ENCODE assay signal across 18 mouse cellular contexts in genomic region chr19:57014808-57015207, GRCm38 (mm10). TPM values are rescaled to one million over a fixed set of nuclear protein-coding genes. Genes with fewer than 3 reads are reported as not detected.
A peak's percentile ranks its signal among the peaks of the same experiment; 100 is the strongest.
DNase-seq lines count a peak whose midpoint lies in the region; ATAC-seq and TF ChIP-seq lines count a peak whose summit lies in the region.
"Had no signal": no experiment of that assay in that cellular context is flagged by ENCODE, and none has a peak within 500 bp of the region (broad histone marks: within the 10 kb centered on the region; RNA-seq: fewer than 3 reads in every experiment).

No protein-coding gene starts in this region.

- H3K9ac ChIP-seq in midbrain, embryonic 15.5 days = no peak overlapping the region
- H3K9ac ChIP-seq in midbrain, postnatal 0 days (replicated peaks; ENCODE audit: low read length, poor library complexity, severe bottlenecking) = no peak overlapping the region
- H3K9ac ChIP-seq in heart, embryonic 11.5 days (ENCODE audit: low read depth, low read length) = no peak overlapping the region
- H3K9ac ChIP-seq: heart, embryonic 13.5 days; liver, embryonic 13.5 days; neural tube, embryonic 12.5 days had no signal

- no peak overlapping the region for H3K4me2 ChIP-seq in midbrain, embryonic 15.5 days
- no peak overlapping the region for H3K4me2 ChIP-seq in midbrain, postnatal 0 days (ENCODE audit: low read depth, low read length, poor library complexity, severe bottlenecking)
- no peak overlapping the region for H3K4me2 ChIP-seq in heart, embryonic 11.5 days
- H3K4me2 ChIP-seq: heart, embryonic 13.5 days; liver, embryonic 13.5 days; neural tube, embryonic 12.5 days had no signal

- H3K36me3 ChIP-seq in midbrain, embryonic 15.5 days (replicated peaks) = no peaks in the 10 kb centered on the region
- H3K36me3 ChIP-seq in midbrain, postnatal 0 days (ENCODE audit: insufficient read depth, low read length) = no peaks in the 10 kb centered on the region
- H3K36me3 ChIP-seq in heart, embryonic 11.5 days (ENCODE audit: control insufficient read depth, insufficient read depth, low read length) = no peaks in the 10 kb centered on the region
- H3K36me3 ChIP-seq: heart, embryonic 13.5 days; limb, embryonic 10.5 days; liver, embryonic 13.5 days; neural tube, embryonic 12.5 days had no signal

- peaks cover 1% of the 10 kb centered on the region; the same call in 1 of the 2 replicates for H3K27me3 ChIP-seq in midbrain, embryonic 15.5 days (replicated peaks)
- no peaks in the 10 kb centered on the region for H3K27me3 ChIP-seq in midbrain, postnatal 0 days (ENCODE audit: insufficient read depth, low read length)
- H3K27me3 ChIP-seq in heart, embryonic 11.5 days (ENCODE audit: control insufficient read depth, insufficient read depth, low read length) = no peaks in the 10 kb centered on the region
- H3K27me3 ChIP-seq: neural tube, embryonic 12.5 days had no signal

- H3K9me3 ChIP-seq in midbrain, embryonic 15.5 days = no peaks in the 10 kb centered on the region
- no peaks in the 10 kb centered on the region for H3K9me3 ChIP-seq in midbrain, postnatal 0 days (ENCODE audit: low read length)
- no peaks in the 10 kb centered on the region for H3K9me3 ChIP-seq in heart, embryonic 11.5 days (replicated peaks; ENCODE audit: control insufficient read depth, low read length)
- H3K9me3 ChIP-seq: heart, embryonic 13.5 days; limb, embryonic 10.5 days; liver, embryonic 13.5 days; neural tube, embryonic 12.5 days had no signal

- peak; percentile 68 for DNase-seq in adrenal gland, postnatal 10 days
- no peak for DNase-seq in adrenal gland, adult 8-10 months
- peak; percentile 17 to 37 for DNase-seq in urinary bladder, adult 18-20 months (ENCODE audit: low spot score in 2 of 2)
- DNase-seq in urinary bladder, postnatal 4 days (ENCODE audit: low spot score in 2 of 2) = no peak
- DNase-seq in gastrocnemius, adult 8-10 months (ENCODE audit: low spot score in 2 of 2) = peak; percentile 28 to 50
- no peak for DNase-seq in midbrain, postnatal 0 days (ENCODE audit: low spot score)
- DNase-seq: cerebellum, adult 2 months; kidney, postnatal 36 days; liver, embryonic 13.5 days; midbrain, embryonic 14.5 days had no signal

- H3K4me1 ChIP-seq in midbrain, embryonic 15.5 days = 0 out of 2 replicates have a peak, but pooled peaks cover 7% of the 10 kb centered on the region
- no peaks in the 10 kb centered on the region for H3K4me1 ChIP-seq in midbrain, postnatal 0 days (ENCODE audit: insufficient read depth, low read length)
- H3K4me1 ChIP-seq in heart, embryonic 11.5 days (ENCODE audit: control insufficient read depth, insufficient read depth, low read length) = no peaks in the 10 kb centered on the region
- H3K4me1 ChIP-seq: liver, embryonic 13.5 days; neural tube, embryonic 12.5 days had no signal

- no peak for ATAC-seq in midbrain, embryonic 15.5 days (replicated peaks)
- ATAC-seq in midbrain, postnatal 0 days (ENCODE audit: low FRiP score) = no peak
- ATAC-seq in heart, embryonic 11.5 days (replicated peaks; ENCODE audit: insufficient number of reproducible peaks, low FRiP score, low TSS enrichment) = no peak
- ATAC-seq: intestine, embryonic 16.5 days had no signal

- H3K4me3 ChIP-seq in midbrain, embryonic 15.5 days = no peak overlapping the region
- H3K4me3 ChIP-seq in midbrain, postnatal 0 days (ENCODE audit: low read depth, low read length) = no peak overlapping the region
- H3K4me3 ChIP-seq in heart, embryonic 11.5 days (ENCODE audit: low read depth, low read length) = no peak overlapping the region
- H3K4me3 ChIP-seq: heart, embryonic 13.5 days; limb, embryonic 10.5 days; liver, embryonic 13.5 days; neural tube, embryonic 12.5 days had no signal

- no peak for TF ChIP-seq CTCF in midbrain, postnatal 0 days (IDR thresholded peaks at IDR 0.05)

- no peak overlapping the region for H3K27ac ChIP-seq in midbrain, embryonic 15.5 days
- no peak overlapping the region for H3K27ac ChIP-seq in midbrain, postnatal 0 days (ENCODE audit: low read depth, low read length)
- H3K27ac ChIP-seq in heart, embryonic 11.5 days (ENCODE audit: low read depth, low read length) = no peak overlapping the region
- H3K27ac ChIP-seq: heart, embryonic 13.5 days; limb, embryonic 10.5 days; liver, embryonic 13.5 days; macrophage; neural tube, embryonic 12.5 days had no signal

- WGBS in midbrain, embryonic 15.5 days = 89% methylated on average over 3 of the region's 3 CpGs
- WGBS in midbrain, postnatal 0 days = 88% methylated on average over 3 of the region's 3 CpGs
- WGBS in heart, embryonic 11.5 days (ENCODE audit: insufficient replicate concordance) = 74% methylated on average over 3 of the region's 3 CpGs

RNA-seq across cellular contexts. Expression of gene Afap1l2, which starts 6.8 kb away (rescaled TPM):
- total RNA-seq in adrenal gland, postnatal 10 days (2021) = 10 to 100 TPM; 11.4 to 17.4 TPM
- 10 to 100 TPM; 26.7 to 42.5 (median 32.2) TPM for total RNA-seq in adrenal gland, adult 8-10 months (2022)
- 1 to 10 TPM; 1.4 to 2.1 (median 1.8) TPM for total RNA-seq in gastrocnemius, adult 8-10 months (2022)
- 9.6 and 11.0 TPM in 2 replicates for polyA plus RNA-seq in midbrain, embryonic 15.5 days (2015; fragmentation: Nextera tagmentation; extraction: Ambion mirVana)
- total RNA-seq in midbrain, postnatal 0 days (2014; rRNA removed) = 13.2 and 15.3 TPM in 2 replicates
- polyA plus RNA-seq in midbrain, postnatal 0 days (2015; fragmentation: Nextera tagmentation; extraction: Ambion mirVana) = 8.1 and 10.8 TPM in 2 replicates
- 1.3 and 1.5 TPM in 2 replicates for polyA plus RNA-seq in heart, embryonic 11.5 days (2014; fragmentation: Nextera tagmentation; extraction: Ambion mirVana)
- total RNA-seq: hematopoietic stem cell, adult 5-6 weeks had no signal
- polyA plus RNA-seq: macrophage had no signal

Comparison
In these comparisons a context has a peak if more than half of its experiments do, and no peak if none do; other contexts are left out.
1. DNase-seq: peak in adrenal gland, postnatal 10 days (single experiment), urinary bladder, adult 18-20 months (2 of 2) and gastrocnemius, adult 8-10 months (2 of 2); none in adrenal gland, adult 8-10 months (single experiment), urinary bladder, postnatal 4 days (0 of 2) and midbrain, postnatal 0 days (single experiment).